Mouse (Mus musculus): ENCODE data around the gene Cpa3.

DNA sequence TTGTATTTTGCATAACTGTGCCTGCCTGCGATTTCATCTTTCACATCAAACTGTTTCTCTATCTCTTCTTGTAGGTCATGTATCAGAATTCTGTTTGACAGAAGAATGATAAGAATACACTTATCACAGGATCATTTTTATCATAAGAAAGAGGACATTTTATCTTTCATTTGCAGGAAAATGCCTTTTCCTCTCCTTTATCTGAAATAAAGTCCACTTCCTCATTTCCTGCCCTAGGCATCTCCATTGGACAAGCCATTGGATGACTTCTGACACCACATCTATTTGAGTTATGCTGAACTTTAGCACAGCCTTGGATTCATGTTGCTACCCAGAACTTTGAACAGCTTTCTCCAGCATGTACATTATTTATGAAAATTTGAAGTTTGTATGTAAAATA, 13.0 kb downstream of the Cpa3 start:
- TF ChIP-seq CTCF (IDR thresholded peaks at IDR 0.05; ENCODE audit: low read depth), result no peak
- no peak for TF ChIP-seq EP300 (IDR thresholded peaks at IDR 0.05; ENCODE audit: low read depth)
